Mouse (Mus musculus): ENCODE measurements around the gene Pcdh15. TPM values are rescaled to one million over a fixed set of nuclear protein-coding genes. Genes with fewer than 3 reads are reported as not detected.
A peak's percentile ranks its signal among the peaks of the same experiment; 100 is the strongest.

The Pcdh15 gene
- polyA plus RNA-seq, 1 experiment from 2014 or later, result 8.8 TPM

DNA sequence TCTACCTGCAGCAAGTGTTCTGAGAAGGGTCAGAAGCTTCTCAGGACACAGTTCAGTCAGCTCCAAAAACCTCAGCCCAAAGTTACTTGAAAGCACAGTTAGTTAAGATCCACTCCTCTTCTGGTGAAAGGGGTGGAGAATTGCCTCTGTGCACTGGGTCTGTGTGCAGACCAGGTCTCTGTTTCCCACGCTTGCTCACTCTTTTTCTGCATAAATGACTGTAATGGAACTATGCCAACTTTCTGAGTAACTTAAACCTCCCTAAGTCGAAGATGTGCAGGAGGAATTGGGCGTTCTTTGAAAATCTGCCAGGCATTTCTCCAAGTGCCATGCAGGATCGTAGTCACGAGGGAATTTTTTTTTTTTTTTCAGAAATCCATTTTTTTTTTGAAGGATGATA lies 830.6 kb downstream of the Pcdh15 start:
- Histone ChIP-seq H3K4me1 (replicated peaks) (no peaks in the 10 kb centered on the region), H3K36me3 (no peaks in the 10 kb centered on the region), H3K27ac (replicated peaks) (no peak overlapping the region), H3K9ac (no peak overlapping the region), H3K27me3 (no peaks in the 10 kb centered on the region), H3K4me3 (no peak overlapping the region), H3K4me2 (no peak overlapping the region), H3K9me3 (no peaks in the 10 kb centered on the region)
- 67% methylated on average over 5 of the region's 5 CpGs for WGBS
- ATAC-seq (ENCODE audit: low read depth), result no peak

DNA sequence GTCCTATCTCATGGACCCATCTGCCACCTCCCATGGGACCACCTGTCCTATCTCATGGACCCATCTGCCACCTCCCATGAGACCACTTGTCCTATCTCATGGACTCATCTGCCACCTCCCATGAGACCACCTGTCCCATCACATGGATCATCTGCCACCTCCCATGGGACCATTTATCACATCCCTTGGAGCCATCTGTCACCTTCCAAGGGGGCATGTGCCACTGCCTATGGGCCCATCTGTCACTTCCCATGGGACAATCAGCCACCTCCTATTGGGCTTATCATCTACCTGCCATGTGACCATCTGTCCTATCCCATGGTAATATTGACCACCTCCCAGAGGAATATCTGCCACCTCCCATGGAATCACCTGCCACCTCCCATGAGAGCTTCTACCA lies 832.0 kb downstream of the Pcdh15 start:
- peak; percentile 47; the same call in 1 of the 2 replicates for ATAC-seq (ENCODE audit: low read depth)
- H3K36me3 ChIP-seq, result no peaks in the 10 kb centered on the region

DNA sequence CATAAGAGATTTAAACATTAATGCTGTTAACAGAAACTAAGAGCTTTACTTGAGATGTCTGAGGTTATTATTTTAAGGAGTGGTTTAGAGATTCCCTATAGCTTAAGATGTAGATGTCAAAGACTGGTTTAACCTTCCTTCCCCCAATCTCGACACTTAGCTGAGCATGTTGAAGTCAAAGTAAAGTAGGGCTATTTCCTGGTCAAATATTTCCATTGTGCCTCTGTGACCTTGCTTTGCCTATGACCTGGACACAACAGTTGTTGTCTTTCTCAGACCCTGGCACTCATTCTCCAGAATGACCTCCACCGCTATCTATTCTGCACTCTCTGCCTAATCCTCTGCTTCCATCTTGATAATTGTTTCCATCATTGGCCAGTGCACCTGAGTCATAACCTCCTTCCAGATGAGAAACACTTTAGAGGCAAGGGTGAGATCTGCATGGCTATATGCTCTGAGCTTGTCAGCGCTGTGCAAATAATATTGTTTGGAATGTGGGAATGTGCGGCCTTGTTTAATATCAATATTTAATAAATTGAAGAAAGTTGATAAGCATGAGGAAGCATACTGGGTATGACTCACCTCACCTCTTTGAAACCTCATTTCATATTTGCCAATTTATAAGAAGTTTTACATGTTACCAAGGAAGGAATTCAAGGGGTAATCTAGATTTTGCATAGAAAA lies 833.0 kb downstream of the Pcdh15 start:
- Histone ChIP-seq H3K9ac (no peak overlapping the region), H3K36me3 (no peaks in the 10 kb centered on the region)
- 90% methylated on average over 4 of the region's 4 CpGs for WGBS

More for the DNA sequence above, 832.0 kb downstream of the Pcdh15 start:
- no peaks in the 10 kb centered on the region for H3K4me1 ChIP-seq (replicated peaks)
- no peaks in the 10 kb centered on the region for H3K9me3 ChIP-seq
- H3K4me3 ChIP-seq, result no peak overlapping the region
- no peaks in the 10 kb centered on the region for H3K27me3 ChIP-seq
- no peak overlapping the region for H3K27ac ChIP-seq (replicated peaks)
- no peak overlapping the region for H3K4me2 ChIP-seq
- no peak overlapping the region for H3K9ac ChIP-seq

DNA sequence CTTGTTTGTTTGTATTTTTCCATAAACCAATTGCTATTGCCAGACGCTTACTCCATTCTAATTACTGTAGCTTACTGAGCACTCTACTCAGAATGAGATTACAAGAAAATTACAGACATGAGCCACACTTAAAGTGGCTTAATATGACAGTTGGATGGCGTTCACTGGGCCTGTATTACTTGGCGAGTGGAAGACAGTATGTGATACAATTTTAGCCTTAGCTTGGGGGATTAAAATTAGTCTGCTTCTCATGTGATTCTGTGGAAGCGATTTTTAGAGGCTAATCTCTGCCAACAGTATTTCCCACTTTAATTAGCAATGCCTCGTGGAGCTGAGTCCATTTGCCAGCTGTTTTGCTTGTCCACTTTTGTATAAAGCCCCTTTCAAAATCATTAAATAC lies 837.0 kb downstream of the Pcdh15 start:
- no peak for ATAC-seq (ENCODE audit: low read depth)
- 67% methylated on average over 5 of the region's 5 CpGs for WGBS
- H3K4me2 ChIP-seq, result no peak overlapping the region
- H3K4me1 ChIP-seq (replicated peaks), result no peaks in the 10 kb centered on the region
- no peaks in the 10 kb centered on the region for H3K9me3 ChIP-seq
- H3K4me3 ChIP-seq, result no peak overlapping the region
- H3K9ac ChIP-seq, result no peak overlapping the region
- no peaks in the 10 kb centered on the region for H3K36me3 ChIP-seq
- H3K27me3 ChIP-seq, result no peaks in the 10 kb centered on the region
- no peak overlapping the region for H3K27ac ChIP-seq (replicated peaks)

More for the DNA sequence above, 833.0 kb downstream of the Pcdh15 start:
- no peak overlapping the region for H3K4me3 ChIP-seq
- H3K27me3 ChIP-seq, result no peaks in the 10 kb centered on the region
- ATAC-seq (ENCODE audit: low read depth), result no peak
- H3K9me3 ChIP-seq, result no peaks in the 10 kb centered on the region
- no peaks in the 10 kb centered on the region for H3K4me1 ChIP-seq (replicated peaks)
- H3K4me2 ChIP-seq, result no peak overlapping the region
- no peak overlapping the region for H3K27ac ChIP-seq (replicated peaks)

DNA sequence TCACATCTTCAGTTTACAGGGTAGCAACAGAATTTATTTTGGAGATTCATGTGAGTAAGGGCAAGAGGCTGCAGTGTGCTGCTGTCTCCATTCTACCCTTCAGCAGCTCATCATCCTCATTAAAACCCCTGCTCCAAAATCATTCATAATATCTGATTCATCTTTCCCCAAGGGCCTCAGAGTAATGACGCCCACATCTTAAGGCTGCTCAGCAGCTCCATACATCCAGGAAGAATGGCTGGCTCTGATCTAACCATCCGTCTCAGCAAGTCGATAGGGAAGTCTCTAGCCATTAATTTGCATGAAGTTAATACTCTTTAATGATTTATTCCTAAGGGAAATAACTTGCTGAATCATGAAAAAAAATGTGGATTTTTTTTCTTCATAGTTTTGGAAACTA lies 839.8 kb downstream of the Pcdh15 start:
- 53% methylated on average over 3 of the region's 3 CpGs for WGBS
- H3K9me3 ChIP-seq, result no peaks in the 10 kb centered on the region
- no peak for ATAC-seq (ENCODE audit: low read depth)

DNA sequence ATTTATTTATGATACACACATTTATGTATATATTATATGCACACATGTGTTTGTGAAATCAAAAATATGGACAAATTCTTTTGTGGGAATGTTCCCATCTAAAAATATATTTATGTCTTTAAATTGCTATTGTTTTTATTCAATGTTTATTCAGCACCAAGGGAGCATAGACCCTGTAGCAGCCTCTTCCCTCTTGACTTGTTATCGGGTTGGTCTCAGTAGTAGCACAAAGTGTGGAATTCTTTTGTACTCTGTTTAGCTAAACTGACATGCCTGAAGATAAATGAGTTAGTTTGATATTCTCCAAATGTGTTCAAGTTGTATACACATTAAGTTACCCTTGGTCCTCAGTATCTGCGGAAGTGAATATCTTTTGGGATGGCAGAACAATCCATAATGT lies 848.7 kb downstream of the Pcdh15 start:
- Histone ChIP-seq H3K4me3 (no peak overlapping the region), H3K27me3 (no peaks in the 10 kb centered on the region), H3K36me3 (no peaks in the 10 kb centered on the region), H3K4me1 (replicated peaks) (no peaks in the 10 kb centered on the region), H3K4me2 (no peak overlapping the region), H3K9ac (no peak overlapping the region), H3K27ac (replicated peaks) (no peak overlapping the region), H3K9me3 (no peaks in the 10 kb centered on the region)
- ATAC-seq (ENCODE audit: low read depth), result no peak
- 68% methylated on average over 2 of the region's 2 CpGs for WGBS

More for the DNA sequence above, 839.8 kb downstream of the Pcdh15 start:
- Histone ChIP-seq H3K4me1 (replicated peaks) (no peaks in the 10 kb centered on the region), H3K4me3 (no peak overlapping the region), H3K27ac (replicated peaks) (no peak overlapping the region), H3K27me3 (no peaks in the 10 kb centered on the region), H3K36me3 (no peaks in the 10 kb centered on the region), H3K4me2 (no peak overlapping the region), H3K9ac (no peak overlapping the region)

DNA sequence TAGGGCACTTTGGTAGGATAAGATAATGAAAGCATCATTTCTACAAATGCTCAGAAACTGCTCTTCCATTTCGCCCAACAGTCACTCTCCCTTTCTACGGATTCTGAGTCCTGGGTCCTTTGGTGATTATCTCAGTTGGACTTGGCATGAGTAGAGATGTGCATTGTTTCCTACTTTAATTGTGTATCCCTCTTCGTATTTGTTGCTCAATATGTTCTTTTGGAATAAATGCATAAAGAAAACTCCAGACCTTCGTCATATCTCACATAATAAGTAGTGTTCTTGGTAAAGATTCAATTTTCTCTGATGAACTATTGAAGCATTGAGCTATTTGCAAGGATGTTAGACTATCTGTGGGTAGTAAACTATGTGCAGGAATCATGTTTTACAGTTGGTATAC lies 854.2 kb downstream of the Pcdh15 start:
- Histone ChIP-seq H3K4me2 (no peak overlapping the region), H3K4me1 (replicated peaks) (no peaks in the 10 kb centered on the region), H3K27me3 (no peaks in the 10 kb centered on the region), H3K9me3 (no peaks in the 10 kb centered on the region), H3K9ac (no peak overlapping the region), H3K36me3 (no peaks in the 10 kb centered on the region), H3K27ac (replicated peaks) (no peak overlapping the region), H3K4me3 (no peak overlapping the region)
- ATAC-seq (ENCODE audit: low read depth), result no peak
- WGBS, result 86% methylated on average over 4 of the region's 4 CpGs

DNA sequence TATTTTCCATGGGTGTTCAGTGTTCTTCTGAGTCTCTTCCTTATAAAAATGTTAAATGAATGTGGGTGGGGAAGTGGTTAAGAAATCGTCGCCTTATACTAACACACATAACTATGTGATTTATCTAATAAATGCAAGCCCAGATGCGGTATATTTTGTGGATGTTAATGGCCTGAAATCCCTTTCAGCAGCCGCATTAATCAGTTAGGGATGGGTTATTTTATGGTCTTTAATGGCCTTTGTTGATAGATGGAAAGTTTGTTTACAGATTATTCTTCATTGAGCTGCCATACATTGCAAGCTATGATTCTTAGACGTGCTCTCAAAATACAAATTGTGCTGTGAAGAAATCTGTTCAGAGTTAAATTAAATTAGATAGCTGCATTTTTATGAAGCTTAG lies 884.9 kb downstream of the Pcdh15 start:
- WGBS, result 26% methylated on average over 5 of the region's 5 CpGs
- Histone ChIP-seq H3K4me2 (no peak overlapping the region), H3K36me3 (no peaks in the 10 kb centered on the region), H3K27me3 (no peaks in the 10 kb centered on the region), H3K9ac (no peak overlapping the region), H3K9me3 (no peaks in the 10 kb centered on the region), H3K27ac (replicated peaks) (0 out of 2 replicates have a peak overlapping the region, but pooled peaks have one; percentile 4), H3K4me1 (replicated peaks) (peaks cover 4% of the 10 kb centered on the region; the same call in 1 of the 2 replicates), H3K4me3 (no peak overlapping the region)
- peak; percentile 50; the same call in 1 of the 2 replicates for ATAC-seq (ENCODE audit: low read depth)

DNA sequence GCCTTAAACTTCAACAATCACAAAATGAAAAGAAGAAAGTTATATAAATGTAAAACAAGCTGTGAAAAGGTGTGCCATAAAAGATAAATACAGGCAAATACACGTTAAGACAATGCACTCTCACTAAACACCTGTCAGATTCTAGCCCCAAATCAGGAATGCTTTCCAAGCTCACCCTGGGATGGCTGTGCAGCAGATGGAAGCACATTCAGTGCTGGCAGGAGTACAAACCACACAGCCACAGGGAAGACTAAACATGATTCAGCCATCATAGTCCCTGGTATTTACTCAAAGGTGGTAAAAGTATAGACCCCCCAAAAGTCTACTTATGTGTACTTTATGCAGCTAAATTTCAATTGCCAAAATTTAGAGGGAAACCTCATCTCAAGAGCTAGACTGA lies 909.7 kb downstream of the Pcdh15 start:
- Histone ChIP-seq H3K9ac (no peak overlapping the region), H3K27me3 (no peaks in the 10 kb centered on the region), H3K4me3 (no peak overlapping the region), H3K36me3 (no peaks in the 10 kb centered on the region), H3K4me2 (no peak overlapping the region), H3K4me1 (replicated peaks) (no peaks in the 10 kb centered on the region), H3K27ac (replicated peaks) (no peak overlapping the region), H3K9me3 (no peaks in the 10 kb centered on the region)
- 77% methylated on average over 1 of the region's 1 CpGs for WGBS
- no peak for ATAC-seq (ENCODE audit: low read depth)

DNA sequence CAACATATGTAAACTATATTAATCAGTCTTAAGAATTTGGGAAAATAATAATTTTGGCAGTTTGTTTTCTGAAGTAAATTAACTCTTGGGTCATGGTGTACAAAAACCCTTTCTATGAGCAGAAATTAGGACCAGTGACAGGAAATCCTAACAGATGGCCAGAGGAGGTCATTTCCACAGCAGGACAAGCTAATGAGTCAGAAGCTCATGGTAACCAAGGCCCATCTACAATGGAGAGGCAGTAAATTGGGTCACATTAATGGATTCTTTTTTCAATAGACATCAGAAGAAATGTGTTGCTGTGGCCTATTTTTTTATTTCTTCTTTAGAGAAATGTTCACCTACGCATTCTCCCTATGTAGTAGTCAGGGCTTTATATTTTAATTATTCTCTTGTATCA lies 923.9 kb downstream of the Pcdh15 start:
- H3K4me1 ChIP-seq (replicated peaks), result no peaks in the 10 kb centered on the region
- H3K9ac ChIP-seq, result no peak overlapping the region
- no peak overlapping the region for H3K27ac ChIP-seq (replicated peaks)
- no peak for ATAC-seq (ENCODE audit: low read depth)
- no peaks in the 10 kb centered on the region for H3K27me3 ChIP-seq
- H3K36me3 ChIP-seq, result no peaks in the 10 kb centered on the region
- 81% methylated on average over 1 of the region's 1 CpGs for WGBS
- no peak overlapping the region for H3K4me2 ChIP-seq
- no peak overlapping the region for H3K4me3 ChIP-seq
- H3K9me3 ChIP-seq, result no peaks in the 10 kb centered on the region

DNA sequence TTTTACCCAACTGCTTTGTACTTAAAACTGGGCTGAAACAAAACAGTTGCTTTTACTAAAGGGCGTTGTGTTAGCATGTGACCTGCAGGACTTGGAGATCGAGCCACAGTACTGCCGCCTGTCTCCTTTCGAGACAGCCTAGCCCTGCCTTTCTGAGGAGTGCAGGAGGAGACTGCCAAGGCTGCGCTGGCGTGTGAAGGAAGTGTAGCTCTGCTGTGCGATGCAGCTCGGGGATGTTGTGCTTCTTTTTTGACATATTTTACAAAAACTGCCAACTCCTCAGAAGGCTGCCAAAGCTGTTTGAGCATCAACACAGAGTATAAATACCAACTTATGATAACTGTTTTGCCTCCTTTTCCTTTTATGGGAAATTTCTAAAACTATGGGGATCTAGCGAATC lies 953.9 kb downstream of the Pcdh15 start:
- H3K9ac ChIP-seq, result no peak overlapping the region
- no peaks in the 10 kb centered on the region for H3K9me3 ChIP-seq
- no peak overlapping the region for H3K4me3 ChIP-seq
- ATAC-seq (ENCODE audit: low read depth), result no peak
- H3K36me3 ChIP-seq, result no peaks in the 10 kb centered on the region
- H3K27ac ChIP-seq (replicated peaks), result no peak overlapping the region
- 69% methylated on average over 9 of the region's 9 CpGs for whole genome bisulfite sequencing
- H3K4me1 ChIP-seq (replicated peaks), result no peaks in the 10 kb centered on the region
- H3K27me3 ChIP-seq, result no peaks in the 10 kb centered on the region
- no peak overlapping the region for H3K4me2 ChIP-seq

DNA sequence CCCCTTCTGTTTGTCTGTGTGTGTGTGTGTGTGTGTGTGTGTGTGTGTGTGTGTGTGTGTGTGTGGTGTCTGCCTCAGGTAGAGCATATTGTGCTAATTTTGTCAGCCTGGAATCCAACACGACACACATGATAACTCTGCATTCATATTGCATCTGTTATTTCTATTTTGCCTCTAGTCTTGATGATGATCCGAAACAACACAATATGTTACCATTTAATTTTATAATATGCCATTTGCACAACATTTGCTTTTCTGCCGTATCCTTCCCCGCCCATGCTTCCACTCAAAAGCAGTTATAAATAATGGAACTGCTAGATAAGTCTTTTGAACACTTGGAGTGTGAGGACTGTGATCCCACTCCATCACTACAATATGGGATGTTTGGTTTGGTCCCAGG lies 987.5 kb downstream of the Pcdh15 start:
- no peaks in the 10 kb centered on the region for H3K4me1 ChIP-seq (replicated peaks)
- no peaks in the 10 kb centered on the region for H3K9me3 ChIP-seq
- no peak overlapping the region for H3K27ac ChIP-seq (replicated peaks)
- no peak overlapping the region for H3K4me2 ChIP-seq
- no peaks in the 10 kb centered on the region for H3K27me3 ChIP-seq
- WGBS, result 83% methylated on average over 4 of the region's 4 CpGs
- H3K4me3 ChIP-seq, result no peak overlapping the region
- H3K36me3 ChIP-seq, result no peaks in the 10 kb centered on the region
- ATAC-seq (ENCODE audit: low read depth), result no peak
- H3K9ac ChIP-seq, result no peak overlapping the region

DNA sequence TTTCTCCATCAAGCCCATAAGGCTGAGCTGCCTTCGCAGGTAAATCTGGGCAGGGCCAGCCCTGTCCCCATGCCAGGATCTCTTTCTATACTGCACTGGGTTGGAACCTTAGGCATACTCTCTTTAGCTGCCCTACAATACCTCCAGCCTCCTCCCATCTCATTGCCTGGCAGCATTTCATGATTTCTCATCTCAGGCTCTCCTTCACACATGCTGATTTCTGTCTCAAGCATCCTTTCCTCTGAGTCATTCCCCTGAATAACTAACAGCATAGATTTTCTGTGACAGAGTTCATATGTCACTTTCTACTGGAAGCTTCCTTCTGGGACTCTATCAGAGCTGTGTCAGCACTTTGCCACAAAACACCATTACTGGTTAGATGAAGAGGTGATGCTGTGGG lies 999.2 kb downstream of the Pcdh15 start:
- ATAC-seq (ENCODE audit: low read depth), result no peak
- Histone ChIP-seq H3K36me3 (no peaks in the 10 kb centered on the region), H3K9me3 (no peaks in the 10 kb centered on the region), H3K27me3 (no peaks in the 10 kb centered on the region), H3K4me2 (no peak overlapping the region), H3K4me3 (no peak overlapping the region), H3K27ac (replicated peaks) (no peak overlapping the region), H3K9ac (no peak overlapping the region), H3K4me1 (replicated peaks) (no peaks in the 10 kb centered on the region)
- WGBS, result 86% methylated on average over 1 of the region's 1 CpGs
